Mouse (Mus musculus): ENCODE data around the gene 1700013G24Rik. TPM values are rescaled to one million over a fixed set of nuclear protein-coding genes. Genes with fewer than 3 reads are reported as not detected.

1700013G24Rik gene
- polyA plus RNA-seq, 1 experiment from 2014 or later, result not detected

DNA sequence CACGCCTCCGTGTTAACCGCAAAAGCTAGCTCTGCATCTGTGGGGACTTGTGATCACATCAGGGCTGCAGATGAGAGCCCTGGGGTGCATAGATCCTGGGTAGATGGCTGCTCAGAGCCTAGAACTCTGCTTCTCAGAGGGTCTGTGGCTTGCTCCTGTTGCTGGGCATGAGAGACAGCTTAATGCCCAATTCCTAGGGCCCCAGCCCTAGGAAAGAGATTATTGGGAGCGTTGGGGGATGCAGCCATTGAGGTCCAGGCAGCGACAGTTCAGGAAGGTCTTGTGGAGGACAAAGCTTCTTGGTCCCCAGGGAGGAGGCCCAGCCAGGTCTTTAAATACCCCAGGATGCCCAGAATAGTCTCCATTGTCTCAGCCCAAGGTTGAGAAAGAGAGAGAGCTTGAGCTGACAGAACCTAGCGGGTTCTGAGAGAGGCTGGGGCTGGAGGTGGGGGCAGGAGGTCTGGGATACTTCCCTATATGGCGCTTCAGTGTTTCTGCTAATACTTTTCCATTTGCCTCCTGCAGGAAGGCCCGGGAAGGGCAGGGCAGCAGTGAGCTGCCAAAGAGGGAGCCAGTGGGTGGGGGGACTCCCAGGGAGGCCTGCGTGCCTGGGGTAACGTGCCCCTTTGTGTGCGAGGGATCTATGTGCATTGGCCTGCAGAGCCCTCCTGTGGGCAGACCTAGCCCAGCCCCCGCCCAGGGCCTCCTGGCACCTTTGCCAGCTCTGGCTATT, 35.7 kb downstream of the 1700013G24Rik start:
- no peaks in the 10 kb centered on the region for H3K36me3 ChIP-seq (ENCODE audit: control insufficient read depth, insufficient read depth)
- WGBS, result 38% methylated on average over 12 of the region's 12 CpGs
- peak overlapping the region; percentile 54 for H3K27ac ChIP-seq (ENCODE audit: low read depth, low read length)
- no peak overlapping the region for H3K4me3 ChIP-seq (ENCODE audit: low read depth, low read length)
- H3K4me1 ChIP-seq (replicated peaks; ENCODE audit: control insufficient read depth, insufficient read depth, low read length), result peaks cover 18% of the 10 kb centered on the region
- H3K4me2 ChIP-seq (replicated peaks; ENCODE audit: low read depth), result peak overlapping the region; percentile 9; the same call in 1 of the 2 replicates
- H3K9ac ChIP-seq (ENCODE audit: low read depth, low read length), result no peak overlapping the region; the same call in 1 of the 2 replicates
- H3K9me3 ChIP-seq (ENCODE audit: control insufficient read depth), result no peaks in the 10 kb centered on the region
- peak; percentile 29; the same call in 1 of the 2 replicates for ATAC-seq
- no peaks in the 10 kb centered on the region for H3K27me3 ChIP-seq (replicated peaks; ENCODE audit: control insufficient read depth, insufficient read depth, low read length)
- peak; percentile 72 for TF ChIP-seq CTCF (IDR thresholded peaks at IDR 0.05; ENCODE audit: low read depth)

DNA sequence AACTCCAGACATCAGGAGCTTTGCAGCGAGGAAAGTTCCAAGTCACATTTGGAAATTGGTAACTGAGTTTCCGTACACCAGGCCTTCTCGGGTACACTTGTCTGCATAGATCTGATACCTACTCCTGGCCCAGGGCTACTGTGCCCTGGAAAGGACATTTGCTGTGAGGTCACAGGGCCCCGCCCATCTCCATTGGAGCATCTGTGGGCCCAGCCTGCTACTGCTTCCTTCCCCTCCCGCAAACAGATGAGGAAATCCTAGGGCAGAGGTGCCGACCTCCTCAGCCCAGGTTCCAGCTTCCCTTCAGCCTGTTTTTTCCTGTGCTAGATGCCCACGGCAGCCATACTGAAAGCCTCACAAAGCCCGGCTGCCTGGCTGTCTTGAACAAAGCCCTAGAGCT, 36.9 kb downstream of the 1700013G24Rik start:
- 65% methylated on average over 8 of the region's 8 CpGs for WGBS
- no peak overlapping the region for H3K4me2 ChIP-seq (replicated peaks; ENCODE audit: low read depth)
- H3K4me1 ChIP-seq (replicated peaks; ENCODE audit: control insufficient read depth, insufficient read depth, low read length), result peaks cover 16% of the 10 kb centered on the region
- H3K36me3 ChIP-seq (ENCODE audit: control insufficient read depth, insufficient read depth), result no peaks in the 10 kb centered on the region
- H3K27ac ChIP-seq (ENCODE audit: low read depth, low read length), result 0 out of 2 replicates have a peak overlapping the region, but pooled peaks have one; percentile 51
- H3K9me3 ChIP-seq (ENCODE audit: control insufficient read depth), result no peaks in the 10 kb centered on the region
- no peak overlapping the region for H3K4me3 ChIP-seq (ENCODE audit: low read depth, low read length)
- H3K9ac ChIP-seq (ENCODE audit: low read depth, low read length), result no peak overlapping the region
- no peak for ATAC-seq
- TF ChIP-seq CTCF (IDR thresholded peaks at IDR 0.05; ENCODE audit: low read depth), result no peak
- H3K27me3 ChIP-seq (replicated peaks; ENCODE audit: control insufficient read depth, insufficient read depth, low read length), result no peaks in the 10 kb centered on the region

DNA sequence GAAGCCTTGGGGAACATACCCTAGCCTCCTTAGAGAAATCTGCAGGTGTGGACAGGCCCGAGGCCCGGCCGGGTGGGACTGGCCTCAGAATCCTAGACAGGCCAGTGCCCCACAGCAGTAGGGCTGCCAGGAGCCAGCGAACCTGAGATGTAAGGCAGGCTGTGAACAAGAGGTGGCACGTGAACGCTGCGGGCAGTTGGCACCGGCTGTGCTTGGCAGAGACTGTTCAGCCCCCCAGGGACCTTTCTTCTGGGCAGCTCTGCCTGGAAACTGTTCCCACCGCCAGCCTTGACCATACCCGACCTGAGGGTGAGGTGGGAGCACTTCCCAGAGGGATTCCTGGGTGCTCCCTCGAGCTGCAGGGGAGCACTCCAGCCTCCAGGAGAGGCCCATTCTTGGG, 39.5 kb downstream of the 1700013G24Rik start:
- Histone ChIP-seq H3K4me1 (replicated peaks; ENCODE audit: control insufficient read depth, insufficient read depth, low read length) (peaks cover 11% of the 10 kb centered on the region), H3K27ac (ENCODE audit: low read depth, low read length) (no peak overlapping the region), H3K27me3 (replicated peaks; ENCODE audit: control insufficient read depth, insufficient read depth, low read length) (no peaks in the 10 kb centered on the region)

DNA sequence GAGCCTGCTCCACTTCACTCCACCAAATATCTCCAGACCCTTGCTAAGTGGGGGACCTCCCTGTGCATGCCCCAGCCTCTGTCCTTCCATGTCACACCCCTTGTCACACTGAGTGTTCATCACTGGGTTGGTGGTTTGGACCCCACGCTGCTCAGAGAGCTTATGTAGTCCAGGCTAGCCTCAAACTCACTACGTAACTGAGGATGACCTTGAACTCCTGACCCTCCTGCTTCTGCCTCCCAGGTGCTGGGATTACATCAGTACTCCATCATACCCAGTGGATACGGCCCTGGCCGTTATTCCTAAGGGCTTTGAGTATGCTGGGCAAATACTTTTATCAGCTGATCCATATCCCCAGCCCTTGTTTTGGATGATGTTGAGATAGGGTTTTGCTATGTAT, 40.1 kb downstream of the 1700013G24Rik start:
- TF ChIP-seq CTCF (IDR thresholded peaks at IDR 0.05; ENCODE audit: low read depth), result no peak
- no peaks in the 10 kb centered on the region for H3K36me3 ChIP-seq (ENCODE audit: control insufficient read depth, insufficient read depth)
- WGBS, result 79% methylated on average over 4 of the region's 4 CpGs
- no peak overlapping the region for H3K4me2 ChIP-seq (replicated peaks; ENCODE audit: low read depth)
- H3K27me3 ChIP-seq (replicated peaks; ENCODE audit: control insufficient read depth, insufficient read depth, low read length), result no peaks in the 10 kb centered on the region
- 0 out of 2 replicates have a peak, but pooled peaks cover 13% of the 10 kb centered on the region for H3K4me1 ChIP-seq (replicated peaks; ENCODE audit: control insufficient read depth, insufficient read depth, low read length)
- no peak overlapping the region for H3K4me3 ChIP-seq (ENCODE audit: low read depth, low read length)
- H3K9ac ChIP-seq (ENCODE audit: low read depth, low read length), result no peak overlapping the region
- H3K9me3 ChIP-seq (ENCODE audit: control insufficient read depth), result no peaks in the 10 kb centered on the region
- ATAC-seq, result no peak
- no peak overlapping the region for H3K27ac ChIP-seq (ENCODE audit: low read depth, low read length)

More for the DNA sequence above, 39.5 kb downstream of the 1700013G24Rik start:
- Histone ChIP-seq H3K9me3 (ENCODE audit: control insufficient read depth) (no peaks in the 10 kb centered on the region), H3K4me2 (replicated peaks; ENCODE audit: low read depth) (no peak overlapping the region), H3K9ac (ENCODE audit: low read depth, low read length) (no peak overlapping the region), H3K36me3 (ENCODE audit: control insufficient read depth, insufficient read depth) (no peaks in the 10 kb centered on the region), H3K4me3 (ENCODE audit: low read depth, low read length) (no peak overlapping the region)
- ATAC-seq, result no peak
- no peak for TF ChIP-seq CTCF (IDR thresholded peaks at IDR 0.05; ENCODE audit: low read depth)
- 86% methylated on average over 11 of the region's 11 CpGs for WGBS

GRCm38 (mm10) chr4:137494751-137495500, 41.8 kb downstream of the 1700013G24Rik start:
- no peak for ATAC-seq
- H3K9ac ChIP-seq (ENCODE audit: low read depth, low read length), result no peak overlapping the region

GRCm38 (mm10) chr4:137495501-137496100, 42.5 kb downstream of the 1700013G24Rik start:
- H3K36me3 ChIP-seq (ENCODE audit: control insufficient read depth, insufficient read depth), result no peaks in the 10 kb centered on the region
- no peak for ATAC-seq
- no peak for TF ChIP-seq CTCF (IDR thresholded peaks at IDR 0.05; ENCODE audit: low read depth)
- H3K4me1 ChIP-seq (replicated peaks; ENCODE audit: control insufficient read depth, insufficient read depth, low read length), result 0 out of 2 replicates have a peak, but pooled peaks cover 13% of the 10 kb centered on the region
- no peak overlapping the region for H3K4me2 ChIP-seq (replicated peaks; ENCODE audit: low read depth)
- H3K9me3 ChIP-seq (ENCODE audit: control insufficient read depth), result no peaks in the 10 kb centered on the region
- no peaks in the 10 kb centered on the region for H3K27me3 ChIP-seq (replicated peaks; ENCODE audit: control insufficient read depth, insufficient read depth, low read length)
- no peak overlapping the region for H3K4me3 ChIP-seq (ENCODE audit: low read depth, low read length)
- no peak overlapping the region for H3K9ac ChIP-seq (ENCODE audit: low read depth, low read length)
- 0 out of 2 replicates have a peak overlapping the region, but pooled peaks have one; percentile 15 for H3K27ac ChIP-seq (ENCODE audit: low read depth, low read length)
- WGBS, result 60% methylated on average over 6 of the region's 6 CpGs

More at GRCm38 (mm10) chr4:137494751-137495500, 41.8 kb downstream of the 1700013G24Rik start:
- 38% methylated on average over 19 of the region's 19 CpGs for WGBS
- Histone ChIP-seq H3K27me3 (replicated peaks; ENCODE audit: control insufficient read depth, insufficient read depth, low read length) (no peaks in the 10 kb centered on the region), H3K4me2 (replicated peaks; ENCODE audit: low read depth) (no peak overlapping the region), H3K36me3 (ENCODE audit: control insufficient read depth, insufficient read depth) (no peaks in the 10 kb centered on the region), H3K9me3 (ENCODE audit: control insufficient read depth) (no peaks in the 10 kb centered on the region), H3K27ac (ENCODE audit: low read depth, low read length) (peak overlapping the region; percentile 66), H3K4me1 (replicated peaks; ENCODE audit: control insufficient read depth, insufficient read depth, low read length) (0 out of 2 replicates have a peak, but pooled peaks cover 13% of the 10 kb centered on the region), H3K4me3 (ENCODE audit: low read depth, low read length) (no peak overlapping the region)
- no peak for TF ChIP-seq CTCF (IDR thresholded peaks at IDR 0.05; ENCODE audit: low read depth)

All from intestine, postnatal 0 days (tissue).